Mouse (Mus musculus) layer of hippocampus, adult 18-20 months (tissue): ENCODE measurements around the gene Bpifb4. TPM values are rescaled to one million over a fixed set of nuclear protein-coding genes. Genes with fewer than 3 reads are reported as not detected.

Experiments used
- DNase-seq, 2 experiments: peaks; one replicate each; pipeline ENCODE4 v3.0.0; 2022; ENCODE audit warnings: low spot score in 2 of 2
- total RNA-seq, 2 experiments: library from RNA; stranded (reverse); gene quantifications; 2 replicates each; pipeline ENCODE4 v1.2.3; 2021

Bpifb4 gene
- total RNA-seq, 2 experiments from 2014 or later = not detected

DNA sequence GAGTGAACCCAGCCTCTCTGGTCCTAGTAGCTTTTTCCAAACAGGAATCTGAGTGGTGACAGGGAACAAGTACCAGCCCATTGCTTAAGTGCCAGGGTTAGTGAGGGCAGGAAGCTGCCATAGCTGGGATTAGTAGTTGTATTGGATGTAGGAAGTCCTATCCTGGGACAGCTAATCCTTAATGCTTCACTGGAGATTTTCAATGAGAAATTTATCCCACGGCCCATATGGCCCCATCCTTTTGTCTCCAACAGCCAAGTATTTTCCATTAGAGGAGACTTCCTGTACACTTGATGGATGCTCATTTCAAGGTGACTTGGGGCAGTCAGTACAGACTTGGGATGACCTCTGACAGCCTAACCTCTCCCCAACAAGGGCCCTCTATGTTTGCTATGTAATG, 66.4 kb downstream of the Bpifb4 start:
- DNase-seq = no peak

DNA sequence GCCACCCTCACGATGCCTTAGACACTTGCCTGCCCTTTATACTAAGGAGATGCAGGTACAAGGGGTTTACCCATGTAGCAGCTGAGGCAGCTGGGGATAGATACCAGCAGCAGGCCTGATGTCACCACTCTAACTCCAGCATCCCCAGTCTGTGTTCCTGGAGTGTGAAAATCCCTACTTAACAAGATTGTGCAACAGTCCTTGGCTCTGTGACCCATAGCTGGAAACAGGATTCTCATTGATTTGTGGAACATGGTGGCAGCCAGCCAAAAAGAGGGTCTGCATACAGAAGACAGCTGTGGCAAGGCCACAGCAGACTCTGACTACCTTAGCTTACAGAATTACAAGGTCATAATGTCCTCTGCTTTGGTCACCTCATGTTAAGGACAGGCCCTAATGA, 67.1 kb downstream of the Bpifb4 start:
- DNase-seq = no peak

DNA sequence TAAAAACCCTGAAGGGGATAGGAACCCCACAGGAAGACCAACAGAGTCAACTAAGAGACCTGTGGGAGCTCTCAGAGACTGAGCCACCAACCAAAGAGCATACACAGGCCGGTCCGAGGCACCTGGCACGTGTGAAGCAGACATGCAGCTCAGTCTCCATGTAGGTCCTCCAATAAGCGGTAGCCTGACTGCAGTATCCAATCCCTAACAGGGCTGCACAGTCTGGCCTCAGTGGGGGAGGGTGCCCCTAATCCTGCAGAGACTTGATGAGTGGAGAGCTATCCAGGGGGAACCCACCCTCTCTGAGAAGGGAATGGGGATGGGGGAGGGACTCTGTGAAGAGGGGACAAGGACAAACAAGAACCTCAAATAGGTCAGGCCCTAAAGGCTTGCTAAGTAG, 67.7 kb downstream of the Bpifb4 start:
- no peak for DNase-seq

DNA sequence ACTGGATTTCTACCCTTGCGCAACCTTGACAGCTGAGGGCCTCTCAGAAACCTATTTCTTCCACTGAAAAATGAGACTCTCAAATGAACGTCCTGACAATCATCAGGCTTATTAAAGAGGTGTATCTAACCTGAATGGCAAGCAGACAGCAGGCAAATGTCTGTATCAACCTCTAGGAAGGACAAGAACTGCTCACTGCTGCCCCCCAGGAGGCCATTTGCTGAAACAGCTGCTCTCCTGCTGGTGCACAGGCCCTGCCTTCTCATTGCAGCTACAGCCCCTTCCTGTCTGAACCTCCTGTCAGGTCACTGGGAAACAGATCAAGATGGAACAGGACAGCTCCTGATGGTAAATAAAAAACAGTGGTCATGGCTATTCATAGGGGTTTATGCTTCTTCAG, 68.3 kb downstream of the Bpifb4 start:
- DNase-seq = no peak

DNA sequence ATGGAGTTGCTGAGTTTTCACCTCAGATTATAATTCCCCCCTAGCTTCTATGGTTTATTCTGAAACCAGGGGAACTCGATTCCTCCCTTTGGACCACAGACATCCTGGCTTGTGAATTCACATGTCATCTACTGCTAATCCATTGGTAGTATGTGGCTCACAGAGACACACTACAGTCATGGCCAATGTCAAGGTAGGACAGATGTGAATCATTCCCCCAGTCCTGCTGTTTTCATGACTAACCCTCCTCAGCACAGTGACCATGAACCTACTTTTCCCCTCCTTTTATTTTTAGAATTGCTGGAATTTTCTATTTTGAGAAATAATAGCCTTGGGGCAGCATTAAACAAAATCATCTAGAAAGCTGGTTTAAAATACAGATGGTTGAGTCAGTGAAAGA, 69.4 kb downstream of the Bpifb4 start:
- no peak for DNase-seq

DNA sequence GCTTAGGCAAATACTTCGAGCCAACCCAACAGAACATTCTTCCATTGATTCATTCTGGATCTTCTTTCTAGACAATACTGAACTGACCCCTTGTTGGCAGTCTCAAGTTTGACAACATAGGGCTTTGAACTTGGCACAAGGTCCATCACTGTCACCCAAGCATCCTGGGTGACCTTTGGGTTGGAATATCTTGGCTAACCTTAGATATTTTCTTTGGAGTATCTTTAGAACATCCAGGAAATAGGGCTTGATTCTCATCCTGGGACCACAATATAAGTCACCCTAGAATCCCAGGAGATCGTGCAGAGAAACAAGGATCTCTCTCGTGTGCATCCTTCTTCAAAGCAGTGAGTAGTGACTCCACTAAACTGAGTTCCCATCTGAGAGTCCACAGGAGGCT, 70.0 kb downstream of the Bpifb4 start, which contains the start of gene Bpifa2:
Gene Bpifa2 (plus strand): TSS at position 301 of the 400 bp plus-strand sequence.
- no peak for DNase-seq

Other genes starting within 250 kb of the Bpifb4 start
- gene Dnmt3c, start 241.6 kb upstream of the Bpifb4 start, total RNA-seq = under 1 TPM in 1 of 2 experiments, not detected in 1; 0.15 TPM
- 10 to 100 TPM; 63.1 to 78.1 TPM for gene Mapre1, start 196.9 kb upstream of the Bpifb4 start, total RNA-seq
- under 1 TPM in 1 of 2 experiments, not detected in 1; 0.28 TPM for gene Efcab8, start 158.3 kb upstream of the Bpifb4 start, total RNA-seq
- not detected for gene Sun5, start 67.1 kb upstream of the Bpifb4 start, total RNA-seq
- not detected for gene Bpifb2, start 63.2 kb upstream of the Bpifb4 start, total RNA-seq
- not detected for gene Bpifb6, start 37.8 kb upstream of the Bpifb4 start, total RNA-seq
- not detected for gene Bpifb3, start 20.0 kb upstream of the Bpifb4 start, total RNA-seq
- gene Bpifa6, start 36.7 kb downstream of the Bpifb4 start, total RNA-seq = not detected
- gene Bpifa2, start 70.1 kb downstream of the Bpifb4 start, total RNA-seq = not detected
- gene Bpifa3, start 192.1 kb downstream of the Bpifb4 start, total RNA-seq = not detected
- not detected for gene Bpifa1, start 204.7 kb downstream of the Bpifb4 start, total RNA-seq
- not detected for gene Bpifa5, start 224.4 kb downstream of the Bpifb4 start, total RNA-seq